Mouse (Mus musculus): Measurements from ENCODE around the gene Cyb5r2. TPM values are rescaled to one million over a fixed set of nuclear protein-coding genes. Genes with fewer than 3 reads are reported as not detected.

The Cyb5r2 gene
- not detected for polyA plus RNA-seq (2014; fragmentation: Illumina TruSeq; extraction: RNeasy Lipid Tissue Mini Kit (QIAGEN cat#74804); ENCODE audit: low read depth, low replicate concordance)

DNA sequence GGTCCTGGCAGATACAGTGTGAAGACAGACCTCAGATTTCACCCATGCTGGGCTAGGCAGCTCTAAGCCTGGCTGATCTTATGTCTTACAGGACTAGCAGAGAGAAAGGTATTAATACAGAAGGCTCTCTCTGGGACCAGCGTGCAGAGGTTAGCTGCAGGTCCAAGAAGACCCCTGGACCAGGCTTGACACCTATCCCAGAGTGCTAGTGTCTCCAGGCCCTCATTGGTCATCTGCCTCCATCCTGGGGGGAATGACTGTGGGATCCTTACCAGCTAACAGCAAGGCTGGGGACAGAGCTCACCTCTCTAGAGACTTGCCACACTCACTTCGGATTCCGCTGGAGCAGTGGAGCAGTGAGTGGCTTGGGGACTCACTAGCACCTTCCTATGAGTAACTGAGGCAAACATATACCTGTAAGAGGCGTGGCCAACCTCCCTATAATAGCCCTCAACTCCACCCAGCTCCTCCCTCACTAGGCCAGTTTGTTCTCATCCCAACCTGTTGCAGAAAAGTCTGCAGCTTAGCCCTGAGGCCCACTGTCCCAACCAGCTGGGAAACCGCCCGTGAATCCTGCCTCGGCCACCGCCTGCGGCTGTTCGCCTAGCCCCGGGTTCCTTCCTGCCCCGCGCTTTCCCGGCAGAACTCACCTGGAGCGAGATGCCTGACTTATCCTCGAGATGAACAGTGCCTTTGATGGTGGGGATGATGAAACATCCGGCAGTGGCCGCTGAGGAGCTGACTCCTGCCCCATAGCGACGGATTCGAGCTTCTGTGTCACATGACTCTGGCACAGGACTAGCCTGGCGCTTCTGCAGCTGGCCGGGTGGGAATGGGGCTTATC, at the start of gene Cyb5r2:
Gene Cyb5r2 (minus strand): TSS at position 725 of the 844 bp plus-strand sequence.

DNA sequence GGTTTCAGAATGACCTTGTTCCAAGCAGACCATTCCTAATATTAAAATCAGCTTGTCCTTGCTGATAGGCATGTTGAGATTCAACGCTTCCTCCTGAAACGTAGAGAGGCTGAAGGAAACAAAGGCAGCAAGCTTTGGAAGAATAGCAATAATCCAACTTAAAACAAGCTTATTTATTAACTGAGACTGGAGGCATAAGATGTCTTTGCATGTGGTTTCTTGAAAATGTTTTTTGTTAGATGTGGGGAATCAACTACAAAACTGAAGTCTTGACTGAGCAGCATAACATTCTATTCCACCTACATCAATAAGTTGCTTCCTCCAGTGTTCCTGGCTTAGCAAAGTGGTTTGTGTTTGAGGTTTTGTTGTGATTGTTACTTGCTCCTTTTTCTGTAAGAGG, 43.3 kb upstream of the Cyb5r2 start, which contains the start of gene Ovch2:
Gene Ovch2 (minus strand): TSS at position 101 of the 400 bp plus-strand sequence.

Other genes with a start within 250 kb of the Cyb5r2 start
- gene Olfml1, start 190.6 kb downstream of the Cyb5r2 start, polyA plus RNA-seq (2014; fragmentation: Illumina TruSeq; extraction: RNeasy Lipid Tissue Mini Kit (QIAGEN cat#74804); ENCODE audit: low read depth, low replicate concordance): 9.5 TPM
- 4.5 TPM for gene Ppfibp2, start 162.8 kb downstream of the Cyb5r2 start, polyA plus RNA-seq (2014; fragmentation: Illumina TruSeq; extraction: RNeasy Lipid Tissue Mini Kit (QIAGEN cat#74804); ENCODE audit: low read depth, low replicate concordance)
- not detected for gene 5330417H12Rik, start 132.9 kb downstream of the Cyb5r2 start, polyA plus RNA-seq (2014; fragmentation: Illumina TruSeq; extraction: RNeasy Lipid Tissue Mini Kit (QIAGEN cat#74804); ENCODE audit: low read depth, low replicate concordance)
- not detected for gene Ovch2, start 43.2 kb upstream of the Cyb5r2 start, polyA plus RNA-seq (2014; fragmentation: Illumina TruSeq; extraction: RNeasy Lipid Tissue Mini Kit (QIAGEN cat#74804); ENCODE audit: low read depth, low replicate concordance)
- not detected for gene Olfr467, start 54.2 kb upstream of the Cyb5r2 start, polyA plus RNA-seq (2014; fragmentation: Illumina TruSeq; extraction: RNeasy Lipid Tissue Mini Kit (QIAGEN cat#74804); ENCODE audit: low read depth, low replicate concordance)
- gene Olfr469, start 67.5 kb upstream of the Cyb5r2 start, polyA plus RNA-seq (2014; fragmentation: Illumina TruSeq; extraction: RNeasy Lipid Tissue Mini Kit (QIAGEN cat#74804); ENCODE audit: low read depth, low replicate concordance): not detected
- gene Olfr470, start 89.5 kb upstream of the Cyb5r2 start, polyA plus RNA-seq (2014; fragmentation: Illumina TruSeq; extraction: RNeasy Lipid Tissue Mini Kit (QIAGEN cat#74804); ENCODE audit: low read depth, low replicate concordance): not detected
- not detected for gene Olfr472, start 139.9 kb upstream of the Cyb5r2 start, polyA plus RNA-seq (2014; fragmentation: Illumina TruSeq; extraction: RNeasy Lipid Tissue Mini Kit (QIAGEN cat#74804); ENCODE audit: low read depth, low replicate concordance)
- gene Olfr473, start 172.4 kb upstream of the Cyb5r2 start, polyA plus RNA-seq (2014; fragmentation: Illumina TruSeq; extraction: RNeasy Lipid Tissue Mini Kit (QIAGEN cat#74804); ENCODE audit: low read depth, low replicate concordance): not detected
- not detected for gene Olfr474, start 196.6 kb upstream of the Cyb5r2 start, polyA plus RNA-seq (2014; fragmentation: Illumina TruSeq; extraction: RNeasy Lipid Tissue Mini Kit (QIAGEN cat#74804); ENCODE audit: low read depth, low replicate concordance)
- not detected for gene Olfr476, start 206.8 kb upstream of the Cyb5r2 start, polyA plus RNA-seq (2014; fragmentation: Illumina TruSeq; extraction: RNeasy Lipid Tissue Mini Kit (QIAGEN cat#74804); ENCODE audit: low read depth, low replicate concordance)
- not detected for gene Olfr477, start 228.7 kb upstream of the Cyb5r2 start, polyA plus RNA-seq (2014; fragmentation: Illumina TruSeq; extraction: RNeasy Lipid Tissue Mini Kit (QIAGEN cat#74804); ENCODE audit: low read depth, low replicate concordance)

Measured in adrenal gland, adult 10 weeks (tissue).